Mouse (Mus musculus) B cell, adult 2 months (primary cell): ENCODE results near the gene Hsd3b6.
"Not testable (repeated sequence)": the region's sequence is repeated elsewhere in the genome, so short reads cannot be mapped to it uniquely, and the experiment has no call there.

Experiments
- DNase-seq, 2 experiments: peaks; one replicate each; pipeline ENCODE4 v3.0.0; 2022

Gene Hsd3b6

GRCm38 (mm10) chr3:98814101-98814670 lies at the start of gene Hsd3b6:
Hsd3b6 (minus strand) TSS chr3:98814443.
- DNase-seq: no peak

- DNase-seq: no peak
These were observed 48.6 kb upstream of the Hsd3b6 start for GRCm38 (mm10) chr3:98862800-98863199.

GRCm38 (mm10) chr3:98859576-98859975 lies 45.3 kb upstream of the Hsd3b6 start, which contains the start of gene Hsd3b1:
Hsd3b1 (minus strand) TSS chr3:98859794.
- no peak for DNase-seq

GRCm38 (mm10) chr3:98858051-98858450 lies 43.8 kb upstream of the Hsd3b6 start:
- no peak for DNase-seq

GRCm38 (mm10) chr3:98856892-98857291 lies 42.6 kb upstream of the Hsd3b6 start:
- DNase-seq: no peak

- no peak for DNase-seq
These were observed 40.9 kb upstream of the Hsd3b6 start for GRCm38 (mm10) chr3:98855160-98855559.

GRCm38 (mm10) chr3:98853685-98854084 lies 39.4 kb upstream of the Hsd3b6 start:
- DNase-seq: no peak

GRCm38 (mm10) chr3:98853051-98853450 lies 38.8 kb upstream of the Hsd3b6 start:
- DNase-seq: no peak

GRCm38 (mm10) chr3:98852631-98853030 lies 38.4 kb upstream of the Hsd3b6 start:
- DNase-seq: no peak

- no peak for DNase-seq
These were observed 37.6 kb upstream of the Hsd3b6 start for GRCm38 (mm10) chr3:98851853-98852252.

- no peak for DNase-seq
These were observed 36.0 kb upstream of the Hsd3b6 start for GRCm38 (mm10) chr3:98850262-98850661.

- DNase-seq: no peak
These were observed 34.7 kb upstream of the Hsd3b6 start for GRCm38 (mm10) chr3:98848898-98849297.

GRCm38 (mm10) chr3:98812653-98813052 lies 1.6 kb downstream of the Hsd3b6 start:
- not testable (repeated sequence) for DNase-seq

- DNase-seq: not testable (repeated sequence)
These were observed 9.2 kb downstream of the Hsd3b6 start for GRCm38 (mm10) chr3:98805032-98805431.

- no peak for DNase-seq
These were observed 27.7 kb downstream of the Hsd3b6 start for GRCm38 (mm10) chr3:98786551-98786950.

GRCm38 (mm10) chr3:98782181-98782868 lies 31.9 kb downstream of the Hsd3b6 start:
- no peak for DNase-seq

- DNase-seq: no peak
These were observed 33.3 kb downstream of the Hsd3b6 start for GRCm38 (mm10) chr3:98780921-98781320.

- DNase-seq: no peak
These were observed 50.1 kb downstream of the Hsd3b6 start for GRCm38 (mm10) chr3:98764155-98764554.

- DNase-seq: no peak
These were observed 57.4 kb downstream of the Hsd3b6 start for GRCm38 (mm10) chr3:98756836-98757235.
